Comparison of ENCODE assay signal across 8 mouse cellular contexts in genomic region chr1:180196508-180196907, GRCm38 (mm10). TPM values are rescaled to one million over a fixed set of nuclear protein-coding genes. Genes with fewer than 3 reads are reported as not detected.
DNase-seq lines count a peak whose midpoint lies in the region; ATAC-seq and TF ChIP-seq lines count a peak whose summit lies in the region.

No protein-coding gene starts in this region.

- no peaks in the 10 kb centered on the region for H3K27me3 ChIP-seq in hindbrain, embryonic 14.5 days (ENCODE audit: control insufficient read depth, insufficient read depth, low read length)
- H3K27me3 ChIP-seq in liver, embryonic 16.5 days (ENCODE audit: control insufficient read depth, insufficient read depth, low read depth, low read length), result no peaks in the 10 kb centered on the region

- peak overlapping the region; percentile 41; the same call in 1 of the 2 replicates for H3K4me3 ChIP-seq in bone marrow macrophage, adult 2 months (ENCODE audit: insufficient read depth, low read length)
- H3K4me3 ChIP-seq in hindbrain, embryonic 14.5 days (replicated peaks; ENCODE audit: low read length), result peak overlapping the region; percentile 58; the same call in 1 of the 2 replicates
- peak overlapping the region; percentile 76 for H3K4me3 ChIP-seq in liver, embryonic 16.5 days (ENCODE audit: low read depth, low read length)

- no peak for TF ChIP-seq POLR2A in bone marrow macrophage, adult 2 months (IDR thresholded peaks at IDR 0.05; ENCODE audit: borderline replicate concordance, low read depth, low read length)

- peak; percentile 89 for DNase-seq in heart, adult 11 months
- no peak for DNase-seq in heart, adult 8-10 months (ENCODE audit: low spot score)
- no peak for DNase-seq in hindbrain, embryonic 14.5 days (ENCODE audit: low spot score)
- no peak for DNase-seq in gastrocnemius, postnatal 4 days (ENCODE audit: low spot score in 2 of 2)
- no peak for DNase-seq in lung, postnatal 25 days (ENCODE audit: low spot score)

- H3K4me1 ChIP-seq in bone marrow macrophage, adult 2 months (ENCODE audit: control insufficient read depth, insufficient read depth, low read length), result peaks cover 53% of the 10 kb centered on the region
- peaks cover 6% of the 10 kb centered on the region; the same call in 1 of the 2 replicates for H3K4me1 ChIP-seq in hindbrain, embryonic 14.5 days (replicated peaks; ENCODE audit: control insufficient read depth, insufficient read depth, low read length)
- H3K4me1 ChIP-seq in liver, embryonic 16.5 days (ENCODE audit: control insufficient read depth, low read depth, low read length), result peaks cover 19% of the 10 kb centered on the region

- no peaks in the 10 kb centered on the region for H3K36me3 ChIP-seq in hindbrain, embryonic 14.5 days (replicated peaks; ENCODE audit: control insufficient read depth, insufficient read depth)
- H3K36me3 ChIP-seq in liver, embryonic 16.5 days (ENCODE audit: control insufficient read depth, insufficient read depth), result no peaks in the 10 kb centered on the region

- H3K9ac ChIP-seq in hindbrain, embryonic 14.5 days, result no peak overlapping the region
- H3K9ac ChIP-seq in liver, embryonic 16.5 days (ENCODE audit: low read depth, low read length), result peak overlapping the region; percentile 58

- H3K4me2 ChIP-seq in hindbrain, embryonic 14.5 days (replicated peaks), result peak overlapping the region; percentile 60
- H3K4me2 ChIP-seq in liver, embryonic 16.5 days (ENCODE audit: low read depth, low read length), result peak overlapping the region; percentile 91

- no peak for TF ChIP-seq CTCF in bone marrow macrophage, adult 2 months (IDR thresholded peaks at IDR 0.05; ENCODE audit: low read depth, low read length)

- no peaks in the 10 kb centered on the region for H3K9me3 ChIP-seq in hindbrain, embryonic 14.5 days (ENCODE audit: control insufficient read depth, low read length)
- H3K9me3 ChIP-seq in liver, embryonic 16.5 days (replicated peaks; ENCODE audit: control insufficient read depth, low read length), result no peaks in the 10 kb centered on the region

- WGBS in hindbrain, embryonic 14.5 days, result 93% methylated on average over 9 of the region's 9 CpGs
- 84% methylated on average over 9 of the region's 9 CpGs for WGBS in liver, embryonic 16.5 days (ENCODE audit: insufficient replicate concordance)

- no peak for ATAC-seq in hindbrain, embryonic 14.5 days (ENCODE audit: low FRiP score)
- no peak for ATAC-seq in liver, embryonic 16.5 days (ENCODE audit: low read depth)
- no peak for ATAC-seq in megakaryocyte-erythroid progenitor cell, adult 5-6 weeks (replicated peaks; ENCODE audit: low FRiP score, low TSS enrichment, poor library complexity, severe bottlenecking)

- H3K27ac ChIP-seq in bone marrow macrophage, adult 2 months (ENCODE audit: insufficient read depth, low read depth, low read length), result no peak overlapping the region
- H3K27ac ChIP-seq in hindbrain, embryonic 14.5 days, result no peak overlapping the region
- H3K27ac ChIP-seq in liver, embryonic 16.5 days (ENCODE audit: low read length), result peak overlapping the region; percentile 53; the same call in 1 of the 2 replicates

RNA-seq across cellular contexts. Expression of gene Coq8a, which starts 2.9 kb away (rescaled TPM):
- total RNA-seq in heart, adult 8-10 months (2022), result 1,000 to 10,000 TPM in 1 of 4 experiments, 100 to 1,000 TPM in 3; 923 to 1,131 (median 957) TPM
- 13.4 and 14.1 TPM in 2 replicates for polyA plus RNA-seq in bone marrow macrophage, adult 2 months (2012; ENCODE audit: insufficient read depth, insufficient read length, missing spikeins)
- 3.1 and 3.2 TPM in 2 replicates for polyA plus RNA-seq in hindbrain, embryonic 14.5 days (2014; fragmentation: Nextera tagmentation; extraction: Ambion mirVana)
- polyA plus RNA-seq in liver, embryonic 16.5 days (2015; fragmentation: Nextera tagmentation; extraction: Ambion mirVana), result 37.0 and 43.7 TPM in 2 replicates
- 6.3 and 8.4 TPM in 2 replicates for total RNA-seq in megakaryocyte-erythroid progenitor cell, adult 5-6 weeks (2014; fragmentation: Nextera tagmentation)
- 18.3 and 22.3 TPM in 2 replicates for total RNA-seq in megakaryocyte-erythroid progenitor cell, adult 5-6 weeks (2017)
- 100 to 1,000 TPM; 294 to 313 TPM for total RNA-seq in gastrocnemius, postnatal 4 days (2021)

Comparison
In these comparisons a context has a peak if more than half of its experiments do, and no peak if none do; other contexts are left out.
1. RNA of gene Coq8a, which starts 2.9 kb away (total RNA-seq): 923 to 1,131 TPM in heart, adult 8-10 months and 294 to 313 TPM in gastrocnemius, postnatal 4 days; 6.3 to 22.3 TPM in megakaryocyte-erythroid progenitor cell, adult 5-6 weeks; every median in the first group is over 10 times any median in the second.
2. Peak in every context shown above with its lines, with median percentiles within 50 percentile points of each other: H3K4me3 ChIP-seq.